ENCODE assay signal across 7 mouse cellular contexts in genomic region chr11:4261188-4261494, GRCm38 (mm10). TPM values are rescaled to one million over a fixed set of nuclear protein-coding genes. Genes with fewer than 3 reads are reported as not detected.
A peak's percentile ranks its signal among the peaks of the same experiment; 100 is the strongest.
DNase-seq lines count a peak whose midpoint lies in the region; ATAC-seq and TF ChIP-seq lines count a peak whose summit lies in the region.

No protein-coding gene starts in this region.

- H3K9me3 ChIP-seq in lung, embryonic 16.5 days (ENCODE audit: control insufficient read depth, low read length), result no peaks in the 10 kb centered on the region

- no peak overlapping the region for H3K4me2 ChIP-seq in lung, embryonic 16.5 days (ENCODE audit: low read depth, low read length)

- H3K4me1 ChIP-seq in lung, embryonic 16.5 days (replicated peaks; ENCODE audit: control insufficient read depth, insufficient read depth, low read length), result peaks cover 46% of the 10 kb centered on the region
- H3K4me1 ChIP-seq in spleen, adult 2 months (ENCODE audit: control insufficient read depth, insufficient read depth, insufficient read length), result peaks cover 17% of the 10 kb centered on the region; the same call in 1 of the 2 replicates

- peak overlapping the region; percentile 51; the same call in 1 of the 2 replicates for H3K27ac ChIP-seq in lung, embryonic 16.5 days (ENCODE audit: low read length)
- H3K27ac ChIP-seq in spleen, adult 2 months (ENCODE audit: insufficient read depth, low read length), result no peak overlapping the region

- H3K9ac ChIP-seq in lung, embryonic 16.5 days (ENCODE audit: low read length), result no peak overlapping the region

- peak; percentile 31 for ATAC-seq in lung, embryonic 16.5 days (ENCODE audit: low read depth)

- peak; percentile 61; the same call in 1 of the 2 replicates for TF ChIP-seq CTCF in spleen, adult 2 months (IDR thresholded peaks at IDR 0.05; ENCODE audit: extremely low read depth, insufficient read depth, insufficient read length, insufficient replicate concordance)

- no peak overlapping the region for H3K4me3 ChIP-seq in lung, embryonic 16.5 days (ENCODE audit: low read length)
- H3K4me3 ChIP-seq in spleen, adult 2 months (ENCODE audit: extremely low read depth, insufficient read depth, insufficient read length), result no peak overlapping the region

- WGBS in lung, embryonic 16.5 days, result 32% methylated on average over 7 of the region's 7 CpGs
- WGBS in spleen, adult 2 months, result 16% methylated on average over 7 of the region's 7 CpGs

- H3K27me3 ChIP-seq in lung, embryonic 16.5 days (ENCODE audit: control insufficient read depth, insufficient read depth, low read depth, low read length), result peaks cover 13% of the 10 kb centered on the region
- H3K27me3 ChIP-seq in spleen, adult 2 months (ENCODE audit: control insufficient read depth, insufficient read depth, low read length), result no peaks in the 10 kb centered on the region

- TF ChIP-seq POLR2A in spleen, adult 2 months (IDR thresholded peaks at IDR 0.05; ENCODE audit: low read depth, low read length), result no peak

- no peaks in the 10 kb centered on the region for H3K36me3 ChIP-seq in lung, embryonic 16.5 days (ENCODE audit: control insufficient read depth, insufficient read depth, low read length)
- H3K36me3 ChIP-seq in spleen, adult 2 months (ENCODE audit: control insufficient read depth, insufficient read depth, low read length), result no peaks in the 10 kb centered on the region

- peak; percentile 62 for DNase-seq in A20 (ENCODE audit: low read depth, low spot score)
- peak; percentile 80 for DNase-seq in CD4-positive, CD25-positive, alpha-beta regulatory T cell, adult 2 months (ENCODE audit: low read depth, low spot score)
- peak; percentile 30 for DNase-seq in c-Kit-negative CD71-positive TER-119-positive erythroid progenitor cells, embryonic 14.5 days (ENCODE audit: low read depth, low spot score)
- peak; percentile 78 for DNase-seq in gastrocnemius, postnatal 10 days
- peak; percentile 77 for DNase-seq in kidney, postnatal 10 days
- peak in 1 of 2 experiments; percentile 51 for DNase-seq in spleen, adult 2 months (ENCODE audit: low read depth in 1 of 2, low spot score in 2 of 2)

RNA-seq across cellular contexts. Expression of gene Lif, which starts 3.8 kb away (rescaled TPM):
- under 1 TPM; 0.47 to 0.77 TPM for total RNA-seq in gastrocnemius, postnatal 10 days (2021)
- polyA plus RNA-seq in lung, embryonic 16.5 days (2015; fragmentation: Nextera tagmentation; extraction: Ambion mirVana), result 0.44 and 0.68 TPM in 2 replicates
- 0.95 and 1.6 TPM in 2 replicates for polyA plus RNA-seq in spleen, adult 2 months (2012; rRNA removed)

RNA-seq across cellular contexts. Expression of gene Osm, which starts 24.9 kb away (rescaled TPM):
- total RNA-seq in gastrocnemius, postnatal 10 days (2021), result not detected
- 0.25 and 0.28 TPM in 2 replicates for polyA plus RNA-seq in lung, embryonic 16.5 days (2015; fragmentation: Nextera tagmentation; extraction: Ambion mirVana)
- 3.3 and 3.7 TPM in 2 replicates for polyA plus RNA-seq in spleen, adult 2 months (2012; rRNA removed)

RNA-seq across cellular contexts. Expression of gene Castor1, which starts 43.1 kb away (rescaled TPM):
- total RNA-seq in gastrocnemius, postnatal 10 days (2021), result 1 to 10 TPM; 5.9 to 6.9 TPM
- polyA plus RNA-seq in lung, embryonic 16.5 days (2015; fragmentation: Nextera tagmentation; extraction: Ambion mirVana), result 6.5 and 9.1 TPM in 2 replicates
- 9.9 and 11.4 TPM in 2 replicates for polyA plus RNA-seq in spleen, adult 2 months (2012; rRNA removed)
